Mouse (Mus musculus) heart, adult 9 months (tissue): ENCODE data around the gene Gpatch8.
A peak's percentile ranks its signal among the peaks of the same experiment; 100 is the strongest.

ENCODE experiments used
- DNase-seq, 2 experiments: peaks; one replicate each; pipeline ENCODE4 v3.0.0; 2022; ENCODE audit warnings: low spot score in 2 of 2

Gpatch8 gene

DNA sequence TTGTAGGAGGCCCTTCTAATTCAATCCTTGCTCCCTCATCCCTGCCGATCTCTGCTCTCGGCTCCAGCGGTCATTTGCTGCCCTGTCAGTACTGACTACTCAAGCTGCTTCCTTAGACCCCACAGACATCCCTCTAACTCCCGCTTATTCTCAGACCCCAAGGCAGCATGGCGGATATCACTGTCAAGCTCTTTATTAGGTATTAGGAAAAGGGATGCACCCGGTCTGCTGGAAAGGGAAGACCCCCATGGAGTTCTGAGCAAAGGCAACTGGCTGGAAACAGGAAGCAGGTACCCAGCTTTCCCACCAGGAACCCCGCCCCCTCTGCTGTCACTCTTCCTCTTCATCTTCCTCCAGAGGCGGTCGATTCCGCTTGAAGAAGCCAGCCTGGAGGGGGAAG is 103.1 kb downstream of the Gpatch8 start:
- no peak for DNase-seq

DNA sequence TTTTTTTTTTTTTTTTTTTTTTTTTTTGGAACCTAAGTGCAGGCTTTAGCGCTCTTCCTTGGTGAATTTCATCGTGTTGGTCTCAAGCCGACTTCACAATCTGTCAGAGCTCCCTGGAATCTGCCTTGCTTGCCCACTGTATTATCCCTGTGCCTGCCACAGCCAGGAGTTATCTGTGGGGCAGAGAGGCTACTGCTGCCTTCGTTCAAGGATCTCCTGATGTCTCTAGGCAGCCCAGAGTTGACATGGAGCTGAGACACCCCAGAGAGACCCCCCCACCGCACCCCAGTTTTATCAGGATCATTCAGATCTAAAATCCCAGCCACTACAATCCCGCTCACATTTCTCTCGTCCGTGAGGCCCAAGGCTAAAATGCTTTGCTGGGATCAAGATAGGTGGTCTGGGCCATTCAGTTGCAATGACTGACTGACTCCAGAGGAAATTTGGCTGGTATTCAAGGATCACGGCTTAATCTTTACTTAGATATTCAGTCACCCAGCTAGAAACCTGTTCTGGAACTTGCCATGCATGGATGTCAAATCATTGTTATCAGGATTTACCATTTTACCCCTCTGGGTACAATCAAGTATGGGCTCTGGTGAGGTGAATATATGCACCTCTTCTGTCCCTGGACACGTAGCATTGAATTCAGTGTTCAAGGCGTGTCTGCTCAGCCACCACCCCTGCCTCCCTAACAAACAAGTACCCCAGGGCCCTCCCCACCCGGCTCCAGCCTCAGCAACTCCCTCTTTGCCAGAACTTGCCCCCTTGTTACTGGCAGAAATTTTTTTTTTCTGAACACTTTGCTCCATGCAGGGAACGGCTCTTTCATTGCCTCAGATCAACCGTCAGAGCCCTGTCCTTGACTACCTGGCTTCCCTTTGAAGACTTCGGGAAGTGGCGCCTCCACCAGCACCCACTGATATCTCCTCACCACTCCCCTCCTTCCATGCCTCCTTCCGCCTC is 106.9 kb downstream of the Gpatch8 start:
- DNase-seq = no peak

DNA sequence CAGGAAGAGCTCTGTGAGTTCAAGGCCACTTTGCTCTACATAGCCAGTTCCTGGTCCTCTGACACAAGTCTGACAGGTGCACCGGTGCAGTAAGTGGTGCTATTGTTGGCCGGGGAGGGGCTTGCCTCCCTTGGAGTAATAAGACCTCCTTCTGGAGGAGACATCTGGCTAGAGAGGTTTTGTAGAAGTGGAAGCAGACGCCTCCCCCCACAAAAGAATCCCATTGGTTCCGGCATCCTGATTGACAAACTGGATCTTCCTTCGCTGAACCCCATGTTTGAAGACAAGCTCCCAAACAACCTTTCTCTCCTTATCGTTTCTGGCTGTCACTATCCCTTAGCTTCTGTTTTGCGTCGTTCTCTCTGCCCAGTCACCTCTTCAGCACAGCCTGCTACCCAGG is 107.9 kb downstream of the Gpatch8 start:
- no peak for DNase-seq

DNA sequence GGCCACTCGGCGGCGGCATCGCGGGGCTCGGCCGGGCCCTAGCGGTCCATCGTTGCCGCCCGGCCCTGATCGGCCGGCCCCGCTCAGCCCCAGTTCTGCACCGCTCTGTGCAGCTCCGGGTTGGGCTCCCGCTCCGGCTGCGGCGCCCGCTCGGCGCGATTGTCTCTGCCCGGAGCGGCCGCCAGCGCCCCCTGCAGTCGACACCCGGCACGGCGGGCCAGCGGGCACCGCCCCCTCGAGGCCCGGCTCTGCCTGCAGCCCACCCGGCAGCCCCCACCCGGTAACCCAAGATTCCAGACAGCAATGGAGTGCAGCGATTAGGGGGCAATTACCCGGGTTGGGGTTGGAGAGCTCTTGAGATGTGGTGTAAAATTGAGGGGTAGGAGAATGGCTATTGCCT is 108.7 kb downstream of the Gpatch8 start, which contains the start of gene Fam171a2:
TSS of gene Fam171a2 (minus strand) at position 186 of the 400 bp plus-strand sequence.
- peak; percentile 50 to 58 for DNase-seq

DNA sequence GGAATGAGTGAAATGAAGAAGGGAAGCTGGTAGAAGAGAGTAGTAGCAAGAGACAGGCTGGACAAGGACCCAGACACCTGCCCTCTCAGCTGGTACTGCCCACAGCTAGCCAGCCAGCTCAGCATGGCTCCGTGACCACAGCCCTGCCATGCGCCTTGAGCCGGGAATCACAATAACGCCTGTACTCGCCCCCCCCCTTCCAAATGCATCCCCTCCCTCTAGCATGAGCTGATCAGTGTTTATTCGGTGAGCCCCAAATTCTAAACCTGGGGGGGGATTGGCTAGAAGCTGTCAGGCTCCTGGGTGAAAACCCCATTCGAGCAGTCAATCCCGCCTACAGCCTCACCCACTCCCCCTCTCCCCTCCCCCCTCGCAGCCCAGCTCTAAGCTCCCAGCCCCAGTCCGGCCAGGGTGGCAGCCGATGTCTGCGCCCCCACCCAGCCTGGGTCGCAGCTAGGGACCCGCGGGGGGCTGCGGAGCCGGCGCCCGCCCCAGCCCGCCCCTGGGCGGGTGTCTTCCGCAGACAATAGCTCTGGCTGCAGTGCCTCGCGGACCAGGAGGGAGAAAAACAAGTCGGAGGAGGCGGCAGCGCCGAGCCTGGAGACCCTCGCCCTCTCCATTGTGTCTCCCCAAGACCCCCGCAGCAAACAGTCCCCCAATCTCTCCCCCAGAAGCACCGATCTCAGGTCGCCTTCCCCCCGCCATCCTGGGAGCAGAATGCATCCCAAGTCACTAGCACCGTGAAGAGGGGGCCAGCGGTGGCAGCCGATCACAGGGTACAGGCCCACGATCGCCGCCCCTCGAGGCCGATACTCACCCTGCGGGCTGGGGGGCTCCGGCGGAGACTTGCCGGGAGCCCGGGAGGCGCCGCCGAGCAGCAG is 109.4 kb downstream of the Gpatch8 start:
- no peak for DNase-seq

DNA sequence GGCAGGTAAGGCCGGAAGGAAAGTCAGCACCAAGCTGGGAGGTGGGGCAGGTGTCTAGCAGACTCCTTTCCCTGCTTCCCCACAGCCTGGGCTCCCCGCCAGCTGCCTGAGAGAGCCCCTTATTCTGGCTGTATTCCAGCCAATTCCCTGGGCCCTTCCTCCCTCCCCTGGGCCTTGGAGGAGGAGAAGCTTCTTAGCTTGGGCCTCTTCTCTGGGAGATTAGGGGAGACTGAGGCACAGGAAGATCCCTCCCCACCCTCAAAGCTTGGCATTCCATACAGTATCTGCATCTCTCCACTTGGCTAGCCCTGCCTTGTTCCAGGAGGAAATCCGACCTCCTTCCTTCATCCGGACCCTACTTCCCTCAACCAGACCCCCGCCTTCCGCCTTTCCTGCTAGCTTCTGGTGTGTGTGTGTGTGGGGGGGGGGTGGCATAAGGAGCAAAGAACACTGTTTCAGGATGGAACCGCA is 110.3 kb downstream of the Gpatch8 start:
- DNase-seq = peak in 1 of 2 experiments; percentile 66

DNA sequence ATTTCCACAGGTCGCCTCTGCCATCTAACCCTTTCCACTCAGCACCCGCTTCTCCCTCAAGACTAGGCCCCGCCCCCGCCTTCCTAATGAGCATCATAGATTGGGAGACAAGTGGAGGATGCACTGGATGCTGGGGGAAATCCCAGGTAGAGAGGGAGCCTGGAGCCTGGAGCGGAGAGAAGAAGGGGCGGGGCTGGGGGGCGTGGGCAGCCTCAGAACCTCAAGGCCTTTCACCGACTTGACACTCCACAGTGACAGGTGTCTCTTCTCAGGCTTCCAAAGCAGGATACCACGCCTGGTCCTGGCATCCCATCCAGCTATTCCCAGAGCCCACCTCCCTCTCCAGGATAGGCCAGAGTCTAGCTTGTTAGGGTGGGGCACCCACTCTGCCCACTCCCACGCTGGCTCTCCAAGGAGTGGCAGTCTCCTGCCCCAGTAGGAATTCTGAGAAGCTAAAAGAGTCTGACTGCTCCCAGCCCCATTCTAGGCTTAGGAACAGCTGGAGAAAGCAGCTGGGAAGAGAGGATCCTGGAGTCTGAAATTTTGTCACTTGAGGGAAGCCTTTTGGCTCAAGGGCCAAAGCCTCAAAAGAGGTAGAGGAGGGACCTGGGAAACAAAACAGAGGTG is 110.8 kb downstream of the Gpatch8 start:
- DNase-seq = peak; percentile 61 to 67

DNA sequence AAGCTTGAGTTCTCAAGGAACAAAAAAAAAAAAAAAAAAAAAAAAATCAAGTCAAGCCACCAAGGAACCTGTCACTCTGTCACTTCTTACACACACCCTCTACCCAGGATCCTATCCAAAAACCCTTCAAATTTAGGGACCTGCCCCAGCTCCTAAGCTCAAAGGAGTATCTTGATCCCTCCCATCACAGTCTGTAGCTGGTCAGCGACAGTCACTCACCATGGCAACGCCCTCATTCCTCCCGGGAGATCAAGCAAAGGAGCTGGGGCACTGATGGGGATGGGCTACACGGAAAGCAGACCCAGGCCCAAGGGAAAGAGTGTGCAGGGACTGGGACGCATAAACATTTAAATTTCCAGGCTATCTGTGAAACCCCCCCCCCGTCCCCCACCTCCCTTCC is 111.4 kb downstream of the Gpatch8 start:
- DNase-seq = no peak

DNA sequence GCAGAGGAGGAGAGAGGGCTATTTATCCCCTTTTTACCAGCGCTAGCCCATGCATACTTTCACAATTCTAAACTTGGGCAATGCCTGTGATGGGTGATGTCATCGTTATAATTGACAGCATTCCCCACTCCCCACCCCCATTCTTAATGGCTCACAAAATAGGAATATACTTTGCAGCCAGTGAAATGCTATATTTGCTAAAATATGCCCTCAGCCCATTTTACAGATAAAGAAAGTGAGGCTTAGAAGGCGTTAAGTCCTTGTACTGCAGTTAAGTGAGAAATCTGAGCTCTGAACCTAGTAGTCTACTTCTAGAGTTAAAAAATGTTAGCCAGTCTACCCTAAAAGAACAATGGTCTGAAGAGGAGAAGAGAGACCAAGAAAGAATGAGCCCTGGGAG is 111.9 kb downstream of the Gpatch8 start:
- DNase-seq = no peak

DNA sequence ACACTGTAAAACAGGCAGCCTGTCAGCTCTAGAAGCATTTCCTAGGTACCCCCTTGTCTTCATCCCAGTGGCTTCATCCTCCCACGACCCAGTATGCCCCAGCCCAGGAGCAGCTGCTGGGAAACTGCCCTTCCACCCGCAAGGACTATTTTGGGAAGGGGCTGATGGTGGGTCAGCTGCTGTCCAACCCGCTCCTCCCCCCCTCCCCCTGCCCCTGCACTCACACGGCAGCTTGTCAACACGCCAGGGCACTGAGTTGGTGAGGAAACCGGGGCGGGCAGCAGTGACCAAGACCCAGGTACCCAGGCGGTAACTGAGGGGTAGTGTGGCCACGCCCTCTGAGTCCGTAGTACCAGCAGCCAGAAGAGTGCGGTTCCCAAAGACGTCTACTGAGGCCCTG is 112.5 kb downstream of the Gpatch8 start:
- no peak for DNase-seq

DNA sequence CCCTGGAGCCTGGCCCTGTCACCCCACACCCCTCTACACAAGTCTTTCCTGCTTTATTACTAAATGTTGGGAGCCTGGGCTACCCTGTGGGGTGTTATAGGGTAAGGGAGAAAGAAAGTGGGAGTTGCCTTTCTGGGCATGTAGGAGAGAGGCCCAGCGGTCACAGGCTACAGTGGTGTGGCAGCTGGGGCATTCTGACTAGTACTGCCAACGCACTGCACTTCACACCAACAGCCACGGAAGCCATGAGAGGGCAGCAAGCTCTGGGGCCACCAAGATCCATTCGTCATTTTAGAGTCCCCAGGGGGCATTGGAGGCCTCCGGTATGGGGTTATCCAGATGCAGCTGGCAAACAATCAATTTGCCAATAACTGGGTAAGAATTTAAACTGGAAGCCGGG is 114.1 kb downstream of the Gpatch8 start:
- no peak for DNase-seq

DNA sequence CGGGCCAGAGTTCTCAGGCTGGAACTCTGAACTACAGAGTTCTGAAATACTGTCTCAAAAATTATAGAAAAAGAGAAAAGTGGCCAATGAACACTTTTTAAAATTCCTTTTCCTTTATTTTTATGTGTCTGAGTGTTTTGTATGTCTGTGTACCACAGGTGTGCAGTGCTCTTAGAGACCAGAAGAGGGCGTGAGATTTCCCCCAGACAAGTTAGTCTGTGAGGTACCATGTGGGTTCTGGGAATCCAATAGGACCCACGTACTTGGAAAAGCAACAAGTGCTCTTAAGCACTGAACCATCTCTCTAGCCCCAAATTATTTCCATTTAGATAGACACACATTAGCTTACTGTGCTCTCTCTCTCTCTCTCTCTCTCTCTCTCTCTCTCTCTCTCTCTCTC is 114.8 kb downstream of the Gpatch8 start:
- DNase-seq = no peak

DNA sequence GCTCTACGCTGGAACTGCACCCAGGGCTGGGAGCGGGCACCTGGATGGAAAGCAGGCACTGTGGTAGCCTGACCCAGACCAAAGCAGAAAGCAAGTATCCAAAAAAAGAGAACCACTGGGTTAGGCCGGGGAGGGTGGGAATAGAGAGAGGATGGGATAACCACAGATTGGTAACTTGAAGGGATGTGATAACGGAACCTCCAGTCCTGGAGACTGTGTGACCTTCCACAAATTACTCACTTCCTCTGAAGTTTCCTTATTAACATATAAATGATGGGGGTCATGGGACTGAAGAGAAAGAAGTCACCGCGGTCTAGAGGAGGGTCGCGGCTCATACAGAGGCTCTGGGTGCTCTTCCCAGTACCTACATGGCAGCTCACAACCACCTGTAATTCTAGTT is 115.9 kb downstream of the Gpatch8 start:
- no peak for DNase-seq

DNA sequence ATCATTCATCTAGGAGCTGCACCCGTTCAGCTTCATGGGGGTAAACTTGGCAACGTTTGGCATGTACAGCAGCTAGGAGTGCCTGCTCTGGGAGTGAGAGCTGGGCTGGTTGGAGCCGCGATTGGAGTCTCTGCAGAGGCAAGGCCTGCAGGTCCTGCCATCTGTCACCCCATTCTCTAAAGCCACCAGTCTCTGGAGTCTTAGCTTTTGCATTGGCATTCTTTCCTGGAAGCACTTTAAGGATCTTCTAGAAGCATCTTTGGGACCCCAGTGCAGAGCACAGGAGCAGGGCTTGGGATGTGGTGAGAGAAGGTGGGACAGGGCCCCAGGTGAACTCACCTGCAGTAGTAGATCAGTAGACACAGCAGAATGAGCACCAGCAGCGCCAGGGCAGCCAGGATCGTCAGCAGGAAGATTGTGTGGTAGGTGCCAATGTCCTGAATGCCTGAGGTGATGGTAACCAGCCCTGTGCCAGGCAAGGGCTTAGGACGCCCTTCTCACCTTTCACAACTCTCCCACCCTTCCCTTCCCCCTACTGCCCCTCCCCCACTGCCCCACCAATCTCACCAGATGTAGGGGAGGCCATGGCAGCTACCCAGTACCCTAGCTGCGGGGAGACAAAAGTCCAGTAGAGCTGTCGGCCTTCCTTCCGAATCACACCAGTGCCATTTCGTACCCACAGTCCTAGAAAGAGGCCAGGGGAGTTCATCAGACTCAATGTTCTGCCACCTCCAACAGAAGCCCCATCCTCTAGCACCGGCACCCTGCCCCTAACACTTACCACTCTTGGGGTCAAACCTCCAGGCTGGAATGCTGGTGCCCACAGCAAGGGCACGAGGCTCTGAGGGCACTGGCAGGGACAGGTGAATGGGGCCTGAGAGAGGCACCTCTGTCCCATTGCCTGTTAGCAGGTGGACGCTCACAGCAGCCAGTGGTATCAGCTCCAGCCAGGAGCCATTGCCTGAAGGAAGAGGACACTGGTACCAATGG is 116.8 kb downstream of the Gpatch8 start:
- no peak for DNase-seq

DNA sequence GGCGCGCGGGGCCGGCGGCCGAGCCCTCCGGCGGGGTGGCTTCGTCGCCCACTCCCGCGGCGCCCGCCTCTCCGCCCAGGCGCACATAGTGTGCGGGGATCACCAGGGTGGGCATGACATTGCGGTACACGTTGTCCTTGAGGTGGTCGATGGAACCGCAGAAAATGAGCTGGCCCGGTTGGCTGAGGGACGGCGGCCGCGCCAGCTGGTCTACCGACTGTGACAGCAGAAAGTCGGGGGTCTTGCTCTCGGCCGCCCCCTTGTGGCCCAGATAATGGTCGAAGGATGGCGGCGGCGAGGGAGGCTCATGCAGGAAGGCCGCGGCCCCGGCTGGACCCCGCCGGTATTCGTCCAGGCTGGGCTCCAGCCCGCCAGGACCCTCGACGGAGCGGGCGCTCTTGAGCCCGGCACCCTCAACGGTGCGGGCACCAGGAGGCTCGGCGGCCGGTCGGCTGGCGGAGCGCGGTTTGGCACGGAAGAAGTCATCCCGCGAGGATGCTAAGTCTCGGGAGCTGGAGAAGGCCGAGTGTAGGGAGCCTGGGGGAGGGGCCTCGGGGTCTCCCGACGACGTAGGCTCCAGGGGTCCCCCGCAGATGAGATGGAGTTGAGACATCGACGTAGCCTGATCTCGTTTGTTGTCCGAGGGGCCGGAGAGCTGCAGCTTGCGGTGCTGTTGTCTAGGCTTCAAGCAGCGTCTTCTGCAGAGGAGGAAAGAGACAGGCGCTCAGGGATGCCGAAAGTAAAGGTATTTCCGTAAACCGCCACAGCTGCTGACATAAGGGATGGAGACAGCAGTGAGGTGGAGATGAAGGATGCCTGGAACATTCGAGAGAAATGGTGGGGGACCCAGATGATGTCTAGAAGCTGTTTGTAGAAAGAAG is 117.7 kb downstream of the Gpatch8 start:
- peak; percentile 51 to 61 for DNase-seq

DNA sequence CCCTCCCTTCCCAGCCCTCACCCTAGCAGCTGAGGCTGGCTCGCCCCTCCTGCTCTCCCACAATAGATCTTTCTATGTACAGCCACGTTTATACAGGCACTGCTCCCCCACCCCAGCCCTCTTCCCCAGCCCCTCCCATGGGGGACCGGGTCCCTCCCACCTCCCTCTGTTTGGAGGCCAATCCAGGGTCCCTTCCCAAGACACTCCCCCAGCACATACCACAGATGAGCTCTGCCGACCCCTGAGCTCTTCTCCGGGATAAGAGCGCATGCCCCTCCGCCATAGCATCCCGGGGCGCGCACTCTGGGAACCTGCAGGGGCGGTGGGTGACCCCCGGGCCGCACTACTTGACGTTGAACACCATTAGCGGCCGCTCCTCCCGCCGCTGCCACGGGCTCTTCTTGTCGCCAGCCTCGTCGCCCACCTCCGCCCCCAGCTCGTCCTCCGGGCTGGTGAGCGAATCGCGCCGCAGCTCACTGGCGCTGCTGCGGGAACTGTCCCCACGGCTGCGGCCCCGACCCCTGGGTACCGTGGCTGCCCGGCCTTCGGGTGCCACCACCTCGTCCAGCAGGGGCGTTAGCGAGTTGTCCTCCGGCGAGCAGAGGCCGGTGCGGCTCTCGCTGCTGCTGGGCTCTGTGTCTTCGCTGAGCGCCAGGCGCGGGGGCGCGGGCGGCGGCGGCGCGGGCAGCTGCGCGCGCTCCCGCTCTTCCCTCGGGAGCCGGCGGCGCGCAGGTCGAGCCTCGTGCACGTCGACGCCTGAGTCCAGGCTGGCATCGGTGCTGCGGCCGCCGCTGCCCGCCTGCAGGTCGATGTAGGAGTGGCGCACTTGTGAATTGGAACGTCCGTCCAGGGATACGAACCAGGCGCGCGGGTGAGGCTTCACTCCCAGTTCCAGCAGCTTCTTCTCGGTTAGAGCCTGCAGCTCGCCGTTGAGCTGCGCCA is 118.8 kb downstream of the Gpatch8 start:
- peak in 1 of 2 experiments; percentile 44 for DNase-seq

DNA sequence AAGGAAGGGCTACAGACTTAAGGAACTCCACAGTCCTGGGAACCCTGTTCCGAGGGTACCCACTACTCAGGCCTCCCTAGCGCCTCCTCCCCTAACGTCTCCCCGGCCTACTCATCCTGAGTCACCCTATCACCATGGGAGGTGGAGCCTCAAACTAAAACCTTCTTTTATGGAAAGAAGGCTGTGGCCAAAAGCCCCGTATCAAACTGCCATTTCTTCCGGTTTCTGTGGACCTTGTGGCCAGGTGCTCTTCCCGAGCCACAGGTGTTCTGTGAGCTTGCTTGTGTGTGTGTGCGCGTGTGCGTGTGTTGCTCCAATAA is 119.8 kb downstream of the Gpatch8 start:
- DNase-seq = no peak

DNA sequence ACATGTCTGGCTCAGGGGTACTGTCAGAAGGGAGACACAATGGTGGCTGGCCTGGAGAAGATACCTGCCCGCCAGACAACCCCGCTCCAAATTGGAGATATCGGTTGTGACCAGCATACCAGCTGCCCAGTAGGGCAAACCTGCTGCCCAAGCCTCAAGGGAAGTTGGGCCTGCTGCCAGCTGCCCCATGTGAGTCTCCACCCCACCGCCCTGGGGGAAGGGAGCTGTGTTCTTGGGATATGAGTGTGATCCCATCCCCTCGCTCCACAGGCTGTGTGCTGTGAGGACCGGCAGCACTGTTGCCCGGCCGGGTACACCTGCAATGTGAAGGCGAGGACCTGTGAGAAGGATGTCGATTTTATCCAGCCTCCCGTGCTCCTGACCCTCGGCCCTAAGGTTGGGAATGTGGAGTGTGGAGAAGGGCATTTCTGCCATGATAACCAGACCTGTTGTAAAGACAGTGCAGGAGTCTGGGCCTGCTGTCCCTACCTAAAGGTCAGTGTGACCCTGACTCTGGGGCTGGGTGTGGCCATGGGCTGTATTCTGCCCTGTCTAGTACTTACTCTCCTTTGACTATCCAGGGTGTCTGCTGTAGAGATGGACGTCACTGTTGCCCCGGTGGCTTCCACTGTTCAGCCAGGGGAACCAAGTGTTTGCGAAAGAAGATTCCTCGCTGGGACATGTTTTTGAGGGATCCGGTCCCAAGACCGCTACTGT is 120.3 kb downstream of the Gpatch8 start:
- no peak for DNase-seq
